Mouse (Mus musculus) layer of hippocampus, adult 18-20 months (tissue): ENCODE data around the gene Dnm3. TPM values are rescaled to one million over a fixed set of nuclear protein-coding genes. Genes with fewer than 3 reads are reported as not detected.

Experiments
- DNase-seq, 2 experiments: peaks; one replicate each; pipeline ENCODE4 v3.0.0; 2022; ENCODE audit warnings: low spot score in 2 of 2
- long read RNA-seq: library from polyadenylated mRNA; stranded (forward); transcript quantifications from one replicate; pipeline ENCODE4 v2.0.0, GENCODE M21; 2021
- total RNA-seq, 2 experiments: library from RNA; stranded (reverse); gene quantifications; 2 replicates each; pipeline ENCODE4 v1.2.3; 2021

The Dnm3 gene
- 10 to 100 TPM; 80.5 to 80.9 TPM for total RNA-seq
- long read RNA-seq, partial matches to known transcripts = 7 of 62 reads
- long read RNA-seq, other reads (novel, unspliced or antisense) = 55 of 62 reads

GRCm38 (mm10) chr1:162477246-162478209 is at the start of gene Dnm3:
Gene Dnm3 (minus strand): TSS chr1:162478034.
- DNase-seq = peak; percentile 86 to 94

- DNase-seq = no peak
These were observed 37.3 kb upstream of the Dnm3 start for GRCm38 (mm10) chr1:162515116-162515515.

GRCm38 (mm10) chr1:162510013-162510356 is 32.2 kb upstream of the Dnm3 start:
- DNase-seq = no peak

GRCm38 (mm10) chr1:162509329-162510012 is 31.6 kb upstream of the Dnm3 start:
- peak in 1 of 2 experiments; percentile 28 for DNase-seq

- DNase-seq = no peak
These were observed 30.6 kb upstream of the Dnm3 start for GRCm38 (mm10) chr1:162508211-162509005.

- DNase-seq = peak in 1 of 2 experiments; percentile 46
These were observed 28.7 kb upstream of the Dnm3 start for GRCm38 (mm10) chr1:162506516-162506915.

GRCm38 (mm10) chr1:162505649-162506048 is 27.8 kb upstream of the Dnm3 start:
- DNase-seq = no peak

GRCm38 (mm10) chr1:162476531-162477080 is 1.2 kb downstream of the Dnm3 start:
- DNase-seq = peak in 1 of 2 experiments; percentile 17

- no peak for DNase-seq
These were observed 4.9 kb downstream of the Dnm3 start for GRCm38 (mm10) chr1:162472949-162473348.

GRCm38 (mm10) chr1:162471089-162471488 is 6.7 kb downstream of the Dnm3 start:
- DNase-seq = no peak

GRCm38 (mm10) chr1:162469752-162470280 is 8.0 kb downstream of the Dnm3 start:
- DNase-seq = no peak

- DNase-seq = no peak
These were observed 14.2 kb downstream of the Dnm3 start for GRCm38 (mm10) chr1:162463676-162464075.

- DNase-seq = no peak
These were observed 19.1 kb downstream of the Dnm3 start for GRCm38 (mm10) chr1:162458711-162459110.

GRCm38 (mm10) chr1:162456861-162457260 is 21.0 kb downstream of the Dnm3 start:
- DNase-seq = no peak

GRCm38 (mm10) chr1:162456406-162456805 is 21.4 kb downstream of the Dnm3 start:
- DNase-seq = no peak

GRCm38 (mm10) chr1:162453578-162453977 is 24.3 kb downstream of the Dnm3 start:
- DNase-seq = no peak

- DNase-seq = no peak
These were observed 24.8 kb downstream of the Dnm3 start for GRCm38 (mm10) chr1:162453030-162453429.

- no peak for DNase-seq
These were observed 28.5 kb downstream of the Dnm3 start for GRCm38 (mm10) chr1:162449161-162449909.

- DNase-seq = no peak
These were observed 33.0 kb downstream of the Dnm3 start for GRCm38 (mm10) chr1:162444805-162445204.

- DNase-seq = no peak
These were observed 38.3 kb downstream of the Dnm3 start for GRCm38 (mm10) chr1:162439576-162439975.
